Mouse (Mus musculus): Measurements from ENCODE around the gene Prodh2. TPM values are rescaled to one million over a fixed set of nuclear protein-coding genes. Genes with fewer than 3 reads are reported as not detected.
"Not testable (repeated sequence)": the region's sequence is repeated elsewhere in the genome, so short reads cannot be mapped to it uniquely, and the experiment has no call there.

The Prodh2 gene
- polyA plus RNA-seq, 1 experiment from 2014 or later = 0.31 TPM

DNA sequence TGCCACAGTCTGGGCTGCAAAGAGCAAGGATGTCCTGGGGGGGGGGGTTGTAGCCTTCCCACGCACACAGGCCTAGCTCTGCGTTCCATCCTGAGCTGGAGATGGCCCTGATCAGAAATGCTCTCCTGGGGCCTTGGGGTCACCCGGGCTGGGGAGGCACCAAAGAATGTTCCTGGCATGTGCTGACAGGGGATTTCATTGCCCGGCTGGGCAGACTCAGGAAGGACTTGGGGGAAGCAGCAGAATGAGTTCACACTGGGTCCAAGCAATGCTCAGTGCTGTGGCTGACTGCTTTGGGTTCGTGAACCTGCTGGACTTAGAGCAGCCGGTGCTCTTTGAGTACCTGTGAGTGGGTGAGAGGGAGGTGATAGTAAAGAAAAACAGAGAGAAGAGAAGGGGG lies 33.9 kb upstream of the Prodh2 start:
- Histone ChIP-seq H3K9me3 (replicated peaks) (no peaks in the 10 kb centered on the region), H3K9ac (no peak overlapping the region), H3K36me3 (ENCODE audit: poor library complexity, severe bottlenecking) (no peaks in the 10 kb centered on the region), H3K4me3 (no peak overlapping the region), H3K4me1 (peaks cover 27% of the 10 kb centered on the region), H3K27me3 (peaks cover 99% of the 10 kb centered on the region), H3K27ac (no peak overlapping the region), H3K4me2 (no peak overlapping the region)
- 26% methylated on average over 6 of the region's 6 CpGs for WGBS
- no peak for ATAC-seq

DNA sequence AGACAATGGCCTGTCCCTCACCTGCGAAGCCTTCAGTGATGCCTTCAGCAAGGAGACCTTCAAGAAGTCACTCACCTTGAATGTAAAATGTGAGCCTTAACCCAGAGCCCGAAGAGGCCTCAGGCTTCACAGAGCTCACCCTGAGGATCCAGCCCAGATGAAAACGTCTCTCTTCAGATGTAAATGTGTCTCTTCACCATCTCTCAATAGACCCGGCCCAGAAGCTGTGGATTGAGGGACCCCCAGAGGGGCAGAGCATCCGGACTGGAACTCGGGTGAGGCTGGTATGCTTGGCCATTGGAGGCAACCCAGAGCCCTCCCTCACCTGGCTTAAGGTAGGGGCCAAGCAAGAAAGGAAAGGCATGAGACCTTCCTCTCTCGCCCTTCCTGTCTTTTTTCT lies 29.9 kb upstream of the Prodh2 start:
- 26% methylated on average over 7 of the region's 7 CpGs for WGBS
- H3K4me3 ChIP-seq = no peak overlapping the region
- no peaks in the 10 kb centered on the region for H3K9me3 ChIP-seq (replicated peaks)
- peaks cover 99% of the 10 kb centered on the region for H3K27me3 ChIP-seq
- no peak overlapping the region for H3K9ac ChIP-seq
- H3K4me2 ChIP-seq = no peak overlapping the region
- peaks cover 2% of the 10 kb centered on the region for H3K4me1 ChIP-seq
- no peak for ATAC-seq
- H3K27ac ChIP-seq = no peak overlapping the region
- H3K36me3 ChIP-seq (ENCODE audit: poor library complexity, severe bottlenecking) = no peaks in the 10 kb centered on the region

GRCm38 (mm10) chr7:30463996-30464395 lies 29.4 kb upstream of the Prodh2 start:
- no peaks in the 10 kb centered on the region for H3K36me3 ChIP-seq (ENCODE audit: poor library complexity, severe bottlenecking)
- WGBS = 8% methylated on average over 4 of the region's 4 CpGs
- no peaks in the 10 kb centered on the region for H3K4me1 ChIP-seq
- H3K4me3 ChIP-seq = no peak overlapping the region
- H3K9ac ChIP-seq = no peak overlapping the region
- no peak for ATAC-seq
- H3K4me2 ChIP-seq = no peak overlapping the region
- H3K27ac ChIP-seq = no peak overlapping the region
- peaks cover 96% of the 10 kb centered on the region for H3K27me3 ChIP-seq
- H3K9me3 ChIP-seq (replicated peaks) = no peaks in the 10 kb centered on the region

- H3K9ac ChIP-seq = no peak overlapping the region
- 6% methylated on average over 6 of the region's 6 CpGs for WGBS
- ATAC-seq = no peak
- no peak overlapping the region for H3K4me2 ChIP-seq
- no peaks in the 10 kb centered on the region for H3K36me3 ChIP-seq (ENCODE audit: poor library complexity, severe bottlenecking)
- peaks cover 87% of the 10 kb centered on the region for H3K27me3 ChIP-seq
- no peak overlapping the region for H3K27ac ChIP-seq
- H3K4me3 ChIP-seq = no peak overlapping the region
- H3K9me3 ChIP-seq (replicated peaks) = no peaks in the 10 kb centered on the region
- no peaks in the 10 kb centered on the region for H3K4me1 ChIP-seq
Measured at GRCm38 (mm10) chr7:30464816-30465300, 28.6 kb upstream of the Prodh2 start.

- Histone ChIP-seq H3K4me1 (peaks cover 2% of the 10 kb centered on the region), H3K36me3 (ENCODE audit: poor library complexity, severe bottlenecking) (no peaks in the 10 kb centered on the region), H3K27ac (no peak overlapping the region), H3K9ac (no peak overlapping the region), H3K4me3 (no peak overlapping the region), H3K9me3 (replicated peaks) (no peaks in the 10 kb centered on the region), H3K27me3 (peaks cover 20% of the 10 kb centered on the region), H3K4me2 (no peak overlapping the region)
- WGBS = 49% methylated on average over 5 of the region's 5 CpGs
- no peak for ATAC-seq
Measured at GRCm38 (mm10) chr7:30472411-30472810, 21.0 kb upstream of the Prodh2 start.

GRCm38 (mm10) chr7:30474999-30475398 lies 18.4 kb upstream of the Prodh2 start:
- no peaks in the 10 kb centered on the region for H3K9me3 ChIP-seq (replicated peaks)
- H3K36me3 ChIP-seq (ENCODE audit: poor library complexity, severe bottlenecking) = no peaks in the 10 kb centered on the region
- H3K4me2 ChIP-seq = no peak overlapping the region
- H3K27me3 ChIP-seq = peaks cover 14% of the 10 kb centered on the region
- WGBS = 70% methylated on average over 4 of the region's 4 CpGs
- no peak overlapping the region for H3K4me3 ChIP-seq
- H3K27ac ChIP-seq = no peak overlapping the region
- peaks cover 9% of the 10 kb centered on the region for H3K4me1 ChIP-seq
- no peak overlapping the region for H3K9ac ChIP-seq
- ATAC-seq = no peak

- not testable (repeated sequence) for H3K4me2 ChIP-seq; H3K4me1 ChIP-seq; H3K9me3 ChIP-seq (replicated peaks); H3K4me3 ChIP-seq; ATAC-seq; H3K9ac ChIP-seq; H3K36me3 ChIP-seq (ENCODE audit: poor library complexity, severe bottlenecking); H3K27ac ChIP-seq
- peaks cover 11% of the 10 kb centered on the region for H3K27me3 ChIP-seq
- 85% methylated on average over 6 of the region's 7 CpGs for WGBS
Measured at GRCm38 (mm10) chr7:30476136-30476535, 17.3 kb upstream of the Prodh2 start.

DNA sequence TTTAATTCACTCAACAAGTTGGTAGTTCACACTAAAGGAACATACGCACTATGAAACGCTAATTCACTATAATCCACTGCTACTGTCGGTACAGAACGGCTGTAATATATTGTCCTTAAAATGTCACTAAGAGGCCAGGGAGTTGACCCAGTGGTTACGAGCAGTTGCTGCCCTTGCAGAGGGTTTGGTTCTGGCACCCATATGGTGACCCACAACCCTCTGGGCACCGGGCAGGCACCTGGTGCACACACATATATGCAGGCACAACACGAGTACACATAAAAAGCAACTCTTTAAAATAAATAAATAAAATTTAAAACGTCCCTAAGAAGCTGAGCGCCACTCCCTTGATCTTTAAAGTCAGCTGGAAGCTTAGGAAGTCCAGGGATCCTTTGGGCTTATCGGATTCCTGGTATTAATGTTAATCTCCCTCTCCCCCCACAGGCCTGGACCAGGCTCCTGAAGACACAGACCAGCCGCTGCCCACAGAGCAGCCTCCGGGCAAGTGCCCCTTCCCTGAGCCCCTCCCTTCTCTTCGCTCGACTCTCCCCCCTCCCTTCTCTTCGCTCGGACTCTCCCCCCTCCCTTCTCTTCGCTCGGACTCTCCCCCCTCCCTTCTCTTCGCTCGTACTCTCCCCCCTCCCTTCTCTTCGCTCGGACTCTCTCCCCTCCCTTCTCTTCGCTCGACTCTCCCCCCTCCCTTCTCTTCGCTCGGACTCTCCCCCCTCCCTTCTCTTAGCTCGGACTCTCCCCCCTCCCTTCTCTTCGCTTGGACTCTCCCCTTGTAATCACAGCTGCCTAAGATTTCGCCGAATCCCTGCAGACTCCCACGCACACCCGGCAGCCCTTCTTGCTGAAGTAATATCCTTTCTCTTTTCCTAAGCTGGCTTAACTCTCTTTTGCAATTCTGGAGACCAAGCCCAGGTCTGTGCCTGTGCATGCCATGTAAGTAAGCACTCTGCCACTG lies 15.7 kb upstream of the Prodh2 start:
- H3K27ac ChIP-seq = no peak overlapping the region
- WGBS = 8% methylated on average over 31 of the region's 32 CpGs

GRCm38 (mm10) chr7:30484250-30484649 lies 9.2 kb upstream of the Prodh2 start:
- Histone ChIP-seq H3K4me1 (no peaks in the 10 kb centered on the region), H3K27me3 (peaks cover 20% of the 10 kb centered on the region), H3K9me3 (replicated peaks) (no peaks in the 10 kb centered on the region), H3K9ac (no peak overlapping the region), H3K4me3 (no peak overlapping the region), H3K36me3 (ENCODE audit: poor library complexity, severe bottlenecking) (no peaks in the 10 kb centered on the region), H3K27ac (no peak overlapping the region), H3K4me2 (no peak overlapping the region)
- ATAC-seq = no peak
- 17% methylated on average over 8 of the region's 8 CpGs for WGBS

More for the DNA sequence above, 15.7 kb upstream of the Prodh2 start:
- Histone ChIP-seq H3K4me1 (peaks cover 9% of the 10 kb centered on the region), H3K9ac (peak overlapping the region; percentile 34), H3K4me2 (peak overlapping the region; percentile 59), H3K9me3 (replicated peaks) (no peaks in the 10 kb centered on the region), H3K27me3 (peaks cover 16% of the 10 kb centered on the region), H3K36me3 (ENCODE audit: poor library complexity, severe bottlenecking) (no peaks in the 10 kb centered on the region), H3K4me3 (peak overlapping the region; percentile 34)
- ATAC-seq = peak; percentile 55; the same call in 1 of the 2 replicates

DNA sequence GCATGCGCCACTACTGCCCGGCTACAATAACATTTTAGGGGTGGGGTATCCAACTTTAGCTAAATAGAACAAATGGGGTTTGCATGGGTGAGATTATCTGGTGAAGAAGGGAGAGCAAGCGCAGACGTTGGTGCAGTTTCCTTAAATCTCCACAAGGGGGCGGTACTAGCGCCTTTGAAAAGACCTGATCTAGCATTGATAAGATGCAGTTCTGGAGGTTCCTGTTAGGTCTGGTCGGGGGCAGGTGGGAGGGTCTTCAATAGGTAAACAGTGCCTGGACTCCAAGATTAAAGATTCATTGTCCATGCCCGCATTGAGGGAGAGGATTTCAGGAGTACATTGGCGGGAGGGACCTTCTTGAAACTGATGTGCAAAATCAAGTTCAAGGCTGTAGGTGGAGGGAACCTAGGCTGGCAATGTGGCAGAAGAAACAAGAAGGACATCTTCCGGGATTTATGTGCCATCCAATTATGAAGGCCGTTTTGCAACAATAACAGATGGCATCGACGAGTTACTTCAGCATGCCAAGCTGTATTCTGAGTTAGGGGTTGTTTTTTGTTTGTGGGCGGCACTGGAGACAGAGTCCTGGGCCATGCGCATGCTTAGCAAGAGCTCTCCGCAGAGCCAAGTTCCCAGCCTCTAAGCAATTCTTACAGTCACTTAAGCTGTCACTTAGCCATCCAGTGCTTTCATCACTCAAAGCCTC lies 3.0 kb upstream of the Prodh2 start:
- WGBS = 37% methylated on average over 16 of the region's 16 CpGs
- Histone ChIP-seq H3K27me3 (peaks cover 6% of the 10 kb centered on the region; the same call in 1 of the 2 replicates), H3K4me3 (no peak overlapping the region), H3K9ac (no peak overlapping the region), H3K4me2 (no peak overlapping the region), H3K9me3 (replicated peaks) (no peaks in the 10 kb centered on the region), H3K36me3 (ENCODE audit: poor library complexity, severe bottlenecking) (no peaks in the 10 kb centered on the region), H3K4me1 (no peaks in the 10 kb centered on the region), H3K27ac (no peak overlapping the region)
- ATAC-seq = no peak

- no peak for ATAC-seq
- Histone ChIP-seq H3K27ac (no peak overlapping the region), H3K9ac (no peak overlapping the region), H3K4me3 (no peak overlapping the region), H3K27me3 (peaks cover 6% of the 10 kb centered on the region; the same call in 1 of the 2 replicates), H3K4me1 (no peaks in the 10 kb centered on the region), H3K4me2 (no peak overlapping the region), H3K36me3 (ENCODE audit: poor library complexity, severe bottlenecking) (no peaks in the 10 kb centered on the region), H3K9me3 (replicated peaks) (no peaks in the 10 kb centered on the region)
- WGBS = 18% methylated on average over 6 of the region's 6 CpGs
Measured at GRCm38 (mm10) chr7:30490957-30491307, 2.5 kb upstream of the Prodh2 start.

GRCm38 (mm10) chr7:30492765-30493164 lies 657 bp upstream of the Prodh2 start:
- 19% methylated on average over 4 of the region's 4 CpGs for WGBS
- H3K4me1 ChIP-seq = no peaks in the 10 kb centered on the region
- H3K9ac ChIP-seq = no peak overlapping the region
- no peak overlapping the region for H3K27ac ChIP-seq
- H3K4me2 ChIP-seq = no peak overlapping the region
- ATAC-seq = peak; percentile 50; the same call in 1 of the 2 replicates
- H3K4me3 ChIP-seq = no peak overlapping the region
- peaks cover 6% of the 10 kb centered on the region; the same call in 1 of the 2 replicates for H3K27me3 ChIP-seq
- no peaks in the 10 kb centered on the region for H3K36me3 ChIP-seq (ENCODE audit: poor library complexity, severe bottlenecking)
- H3K9me3 ChIP-seq (replicated peaks) = no peaks in the 10 kb centered on the region

Measured in forebrain, embryonic 13.5 days (tissue).